Mouse (Mus musculus) lung, postnatal 0 days (tissue): ENCODE results near the gene Ccdc65.
A peak's percentile ranks its signal among the peaks of the same experiment; 100 is the strongest.

Source experiments
- CTCF ChIP-seq: IDR thresholded peaks from 2 replicates; pipeline ENCODE4 v1.5.1; 2016; ENCODE audit warnings: antibody characterized with exemption, mild to moderate bottlenecking
- EP300 ChIP-seq: IDR thresholded peaks from 2 replicates; pipeline ENCODE4 v1.6.1; 2016; ENCODE audit warnings: antibody characterized with exemption, mild to moderate bottlenecking, control low read depth

GRCm38 (mm10) chr15:98738796-98739195 is 30.8 kb downstream of the Ccdc65 start:
- peak; percentile 52 for TF ChIP-seq CTCF
- TF ChIP-seq EP300 = no peak
